Mouse (Mus musculus): ENCODE results near the gene Kazald1.

DNA sequence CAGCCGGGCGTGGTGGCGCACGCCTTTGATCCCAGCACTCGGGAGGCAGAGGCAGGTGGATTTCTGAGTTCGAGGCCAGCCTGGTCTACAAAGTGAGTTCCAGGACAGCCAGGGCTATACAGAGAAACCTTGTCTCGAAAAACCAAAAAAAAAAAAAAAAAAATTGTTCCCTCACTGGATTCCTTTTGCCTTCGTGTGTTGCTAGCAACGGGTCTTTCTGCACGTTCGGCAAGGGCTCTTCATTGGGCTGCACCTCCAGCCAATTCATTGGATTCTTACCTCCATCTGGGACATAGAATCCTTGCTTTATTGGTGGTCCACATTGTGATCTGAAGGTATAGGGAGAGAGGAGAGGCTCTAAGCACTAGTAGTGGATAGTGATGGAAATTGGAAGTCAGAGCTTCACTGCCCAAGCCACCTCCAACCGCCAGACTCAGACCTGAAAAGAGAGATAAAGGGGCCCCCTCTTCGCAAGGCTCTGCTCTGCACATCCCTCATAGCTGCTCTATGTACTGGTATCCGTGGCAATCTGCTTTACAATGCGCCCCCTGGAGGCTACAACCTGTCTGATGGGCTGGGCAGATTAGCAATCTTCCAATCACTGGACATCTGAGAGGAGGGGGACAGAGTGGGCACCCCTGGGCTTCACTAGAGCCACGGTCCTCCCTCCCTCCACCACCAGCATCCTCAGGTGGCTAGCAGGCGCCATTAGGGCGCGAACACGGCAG, 11.3 kb upstream of the Kazald1 start:
- TF ChIP-seq POLR2A (IDR thresholded peaks at IDR 0.05; ENCODE audit: borderline replicate concordance, low read depth, low read length), result no peak
- TF ChIP-seq CTCF (IDR thresholded peaks at IDR 0.05; ENCODE audit: low read depth, low read length), result peak; percentile 50; the same call in 1 of the 2 replicates
